Mouse (Mus musculus): Measurements from ENCODE around the gene Rhot2. TPM values are rescaled to one million over a fixed set of nuclear protein-coding genes. Genes with fewer than 3 reads are reported as not detected.

The Rhot2 gene
- polyA plus RNA-seq, 1 experiment from 2014 or later, result 20.6 TPM

Small RNA genes within 50 kb of the gene (microRNA-seq; reads per million reads assigned to microRNA genes)
- gene Mir3082, result 1.1 reads per million

Other genes with a start within 250 kb of the Rhot2 start
- gene Gng13, start 127.7 kb downstream of the Rhot2 start, polyA plus RNA-seq (2015; fragmentation: Nextera tagmentation; extraction: Ambion mirVana), result 2.3 and 3.0 TPM in 2 replicates
- 36.7 and 42.0 TPM in 2 replicates for gene Chtf18, start 117.4 kb downstream of the Rhot2 start, polyA plus RNA-seq (2015; fragmentation: Nextera tagmentation; extraction: Ambion mirVana)
- gene Rpusd1, start 117.2 kb downstream of the Rhot2 start, polyA plus RNA-seq (2015; fragmentation: Nextera tagmentation; extraction: Ambion mirVana), result 24.5 and 24.7 TPM in 2 replicates
- gene Mslnl, start 108.8 kb downstream of the Rhot2 start, polyA plus RNA-seq (2015; fragmentation: Nextera tagmentation; extraction: Ambion mirVana), result 0.44 and 0.71 TPM in 2 replicates
- gene Msln, start 90.5 kb downstream of the Rhot2 start, polyA plus RNA-seq (2015; fragmentation: Nextera tagmentation; extraction: Ambion mirVana), result 15.8 and 24.2 TPM in 2 replicates
- 25.8 and 30.2 TPM in 2 replicates for gene Narfl, start 71.1 kb downstream of the Rhot2 start, polyA plus RNA-seq (2015; fragmentation: Nextera tagmentation; extraction: Ambion mirVana)
- 58.3 and 59.9 TPM in 2 replicates for gene Haghl, start 59.2 kb downstream of the Rhot2 start, polyA plus RNA-seq (2015; fragmentation: Nextera tagmentation; extraction: Ambion mirVana)
- 0.70 and 0.76 TPM in 2 replicates for gene Ccdc78, start 58.3 kb downstream of the Rhot2 start, polyA plus RNA-seq (2015; fragmentation: Nextera tagmentation; extraction: Ambion mirVana)
- gene Fam173a, start 52.0 kb downstream of the Rhot2 start, polyA plus RNA-seq (2015; fragmentation: Nextera tagmentation; extraction: Ambion mirVana), result 105 and 109 TPM in 2 replicates
- 0.49 TPM in 1 of 2 replicates, not detected in the other for gene AC134908.4, start 49.2 kb downstream of the Rhot2 start, polyA plus RNA-seq (2015; fragmentation: Nextera tagmentation; extraction: Ambion mirVana)
- gene Metrn, start 47.7 kb downstream of the Rhot2 start, polyA plus RNA-seq (2015; fragmentation: Nextera tagmentation; extraction: Ambion mirVana), result 56.9 and 59.8 TPM in 2 replicates
- 0.88 and 1.6 TPM in 2 replicates for gene Fbxl16, start 35.8 kb downstream of the Rhot2 start, polyA plus RNA-seq (2015; fragmentation: Nextera tagmentation; extraction: Ambion mirVana)
- 25.2 and 26.5 TPM in 2 replicates for gene Wdr24, start 21.2 kb downstream of the Rhot2 start, polyA plus RNA-seq (2015; fragmentation: Nextera tagmentation; extraction: Ambion mirVana)
- 50.7 and 51.5 TPM in 2 replicates for gene Jmjd8, start 16.0 kb downstream of the Rhot2 start, polyA plus RNA-seq (2015; fragmentation: Nextera tagmentation; extraction: Ambion mirVana)
- gene Stub1, start 11.4 kb downstream of the Rhot2 start, polyA plus RNA-seq (2015; fragmentation: Nextera tagmentation; extraction: Ambion mirVana), result 349 and 363 TPM in 2 replicates
- gene Rhbdl1, start 7.6 kb downstream of the Rhot2 start, polyA plus RNA-seq (2015; fragmentation: Nextera tagmentation; extraction: Ambion mirVana), result 0.82 and 1.2 TPM in 2 replicates
- 2.2 and 2.5 TPM in 2 replicates for gene Gm20683, start 3.1 kb downstream of the Rhot2 start, polyA plus RNA-seq (2015; fragmentation: Nextera tagmentation; extraction: Ambion mirVana)
- gene Wdr90, start 16.6 kb upstream of the Rhot2 start, polyA plus RNA-seq (2015; fragmentation: Nextera tagmentation; extraction: Ambion mirVana), result 32.2 and 32.8 TPM in 2 replicates
- gene Mcrip2, start 23.9 kb upstream of the Rhot2 start, polyA plus RNA-seq (2015; fragmentation: Nextera tagmentation; extraction: Ambion mirVana), result 18.1 and 21.7 TPM in 2 replicates
- gene Mettl26, start 30.2 kb upstream of the Rhot2 start, polyA plus RNA-seq (2015; fragmentation: Nextera tagmentation; extraction: Ambion mirVana), result 51.4 and 53.5 TPM in 2 replicates
- 0.35 and 0.40 TPM in 2 replicates for gene Wfikkn1, start 36.0 kb upstream of the Rhot2 start, polyA plus RNA-seq (2015; fragmentation: Nextera tagmentation; extraction: Ambion mirVana)
- 25.6 and 27.4 TPM in 2 replicates for gene Rab40c, start 74.9 kb upstream of the Rhot2 start, polyA plus RNA-seq (2015; fragmentation: Nextera tagmentation; extraction: Ambion mirVana)
- 62.7 and 65.0 TPM in 2 replicates for gene Pigq, start 100.1 kb upstream of the Rhot2 start, polyA plus RNA-seq (2015; fragmentation: Nextera tagmentation; extraction: Ambion mirVana)
- gene Nhlrc4, start 100.1 kb upstream of the Rhot2 start, polyA plus RNA-seq (2015; fragmentation: Nextera tagmentation; extraction: Ambion mirVana), result 0.51 TPM in 1 of 2 replicates, not detected in the other
- 0.09 TPM in 1 of 2 replicates, not detected in the other for gene A930017K11Rik, start 107.7 kb upstream of the Rhot2 start, polyA plus RNA-seq (2015; fragmentation: Nextera tagmentation; extraction: Ambion mirVana)
- gene Capn15, start 140.9 kb upstream of the Rhot2 start, polyA plus RNA-seq (2015; fragmentation: Nextera tagmentation; extraction: Ambion mirVana), result 20.8 and 21.9 TPM in 2 replicates
- gene Rab11fip3, start 224.7 kb upstream of the Rhot2 start, polyA plus RNA-seq (2015; fragmentation: Nextera tagmentation; extraction: Ambion mirVana), result 12.3 and 13.5 TPM in 2 replicates
- gene Decr2, start 245.5 kb upstream of the Rhot2 start, polyA plus RNA-seq (2015; fragmentation: Nextera tagmentation; extraction: Ambion mirVana), result 32.3 and 34.0 TPM in 2 replicates

Measured in lung, embryonic 15.5 days (tissue).